Mouse (Mus musculus): ENCODE data around the gene Fcgr2b. TPM values are rescaled to one million over a fixed set of nuclear protein-coding genes. Genes with fewer than 3 reads are reported as not detected.
"Not testable (repeated sequence)": the region's sequence is repeated elsewhere in the genome, so short reads cannot be mapped to it uniquely, and the experiment has no call there.

The Fcgr2b gene
- polyA plus RNA-seq, 1 experiment from 2014 or later: 0.52 TPM

DNA sequence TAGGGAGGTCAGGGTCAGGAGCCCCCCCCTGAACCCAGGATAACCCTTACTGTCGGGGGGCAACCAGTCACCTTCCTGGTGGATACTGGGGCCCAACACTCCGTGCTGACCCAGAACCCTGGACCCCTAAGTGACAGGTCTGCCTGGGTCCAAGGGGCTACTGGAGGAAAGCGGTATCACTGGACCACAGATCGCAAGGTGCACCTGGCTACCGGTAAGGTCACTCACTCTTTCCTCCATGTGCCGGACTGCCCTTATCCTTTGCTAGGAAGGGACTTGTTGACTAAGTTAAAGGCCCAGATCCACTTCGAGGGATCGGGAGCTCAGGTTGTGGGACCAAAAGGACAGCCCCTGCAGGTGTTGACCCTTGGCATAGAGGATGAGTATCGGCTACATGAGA is 32.2 kb downstream of the Fcgr2b start:
- DNase-seq (ENCODE audit: low spot score); H3K9ac ChIP-seq (ENCODE audit: low read length); H3K27me3 ChIP-seq (replicated peaks; ENCODE audit: control insufficient read depth, insufficient read depth, low read length); H3K4me2 ChIP-seq (ENCODE audit: low read length); ATAC-seq; H3K4me1 ChIP-seq (ENCODE audit: control insufficient read depth, insufficient read depth, low read length); H3K9me3 ChIP-seq (replicated peaks; ENCODE audit: control insufficient read depth, low read length); H3K4me3 ChIP-seq (ENCODE audit: low read depth, low read length); H3K36me3 ChIP-seq (ENCODE audit: control insufficient read depth, insufficient read depth, low read length); H3K27ac ChIP-seq (ENCODE audit: low read depth, low read length): not testable (repeated sequence)
- 93% methylated on average over 9 of the region's 9 CpGs for WGBS

DNA sequence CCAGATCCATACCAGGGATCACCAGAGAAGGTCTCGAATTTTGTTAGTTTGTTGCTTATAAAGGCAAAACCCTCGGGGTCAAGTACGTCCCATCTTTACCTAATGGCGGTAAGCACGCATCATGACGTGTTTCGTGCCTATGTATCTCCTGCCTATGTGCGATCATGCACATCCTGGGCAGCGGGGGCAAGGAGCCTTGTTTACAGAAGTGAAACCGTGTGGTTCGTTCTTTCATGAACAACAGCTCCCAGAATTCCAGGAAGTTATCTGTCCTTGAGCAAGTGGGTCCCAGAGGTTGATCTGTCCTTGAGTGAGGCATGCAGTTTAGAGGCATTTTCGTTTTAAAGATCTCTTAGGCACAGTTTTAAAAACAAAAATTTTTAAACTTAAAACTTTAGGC is 37.1 kb downstream of the Fcgr2b start:
- H3K9ac ChIP-seq (ENCODE audit: low read length): no peak overlapping the region
- no peaks in the 10 kb centered on the region for H3K9me3 ChIP-seq (replicated peaks; ENCODE audit: control insufficient read depth, low read length)
- H3K4me1 ChIP-seq (ENCODE audit: control insufficient read depth, insufficient read depth, low read length): no peaks in the 10 kb centered on the region
- DNase-seq (ENCODE audit: low spot score): no peak
- 91% methylated on average over 12 of the region's 12 CpGs for WGBS
- H3K4me2 ChIP-seq (ENCODE audit: low read length): no peak overlapping the region
- ATAC-seq: no peak
- H3K27me3 ChIP-seq (replicated peaks; ENCODE audit: control insufficient read depth, insufficient read depth, low read length): no peaks in the 10 kb centered on the region
- no peak overlapping the region for H3K4me3 ChIP-seq (ENCODE audit: low read depth, low read length)
- no peak overlapping the region for H3K27ac ChIP-seq (ENCODE audit: low read depth, low read length)
- H3K36me3 ChIP-seq (ENCODE audit: control insufficient read depth, insufficient read depth, low read length): no peaks in the 10 kb centered on the region

DNA sequence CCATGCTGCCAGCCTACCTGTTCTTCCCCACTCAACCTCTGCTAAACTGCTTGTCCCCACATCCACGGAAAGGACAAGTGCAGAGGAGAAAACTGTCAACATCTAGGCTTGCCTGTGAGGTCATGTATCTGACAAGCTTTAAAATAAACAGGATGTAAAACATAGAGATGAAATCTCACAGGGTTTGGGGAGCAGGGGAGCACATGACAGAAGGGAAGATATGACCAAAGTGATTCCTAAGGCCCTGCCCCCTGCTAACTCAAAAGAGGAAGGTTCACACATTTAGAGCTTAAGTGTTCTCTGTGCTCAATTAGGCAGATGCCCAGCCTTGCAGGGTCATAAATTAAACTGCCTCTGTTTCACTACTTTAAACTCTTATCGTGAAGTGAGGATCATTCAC is 42.0 kb downstream of the Fcgr2b start:
- H3K36me3 ChIP-seq (ENCODE audit: control insufficient read depth, insufficient read depth, low read length): no peaks in the 10 kb centered on the region
- H3K4me2 ChIP-seq (ENCODE audit: low read length): no peak overlapping the region
- ATAC-seq (no peak), DNase-seq (ENCODE audit: low spot score) (no peak)
- no peaks in the 10 kb centered on the region for H3K4me1 ChIP-seq (ENCODE audit: control insufficient read depth, insufficient read depth, low read length)
- H3K4me3 ChIP-seq (ENCODE audit: low read depth, low read length): no peak overlapping the region
- 89% methylated on average over 2 of the region's 2 CpGs for WGBS
- H3K27me3 ChIP-seq (replicated peaks; ENCODE audit: control insufficient read depth, insufficient read depth, low read length): no peaks in the 10 kb centered on the region
- H3K9ac ChIP-seq (ENCODE audit: low read length): no peak overlapping the region
- no peak overlapping the region for H3K27ac ChIP-seq (ENCODE audit: low read depth, low read length)
- no peaks in the 10 kb centered on the region for H3K9me3 ChIP-seq (replicated peaks; ENCODE audit: control insufficient read depth, low read length)

DNA sequence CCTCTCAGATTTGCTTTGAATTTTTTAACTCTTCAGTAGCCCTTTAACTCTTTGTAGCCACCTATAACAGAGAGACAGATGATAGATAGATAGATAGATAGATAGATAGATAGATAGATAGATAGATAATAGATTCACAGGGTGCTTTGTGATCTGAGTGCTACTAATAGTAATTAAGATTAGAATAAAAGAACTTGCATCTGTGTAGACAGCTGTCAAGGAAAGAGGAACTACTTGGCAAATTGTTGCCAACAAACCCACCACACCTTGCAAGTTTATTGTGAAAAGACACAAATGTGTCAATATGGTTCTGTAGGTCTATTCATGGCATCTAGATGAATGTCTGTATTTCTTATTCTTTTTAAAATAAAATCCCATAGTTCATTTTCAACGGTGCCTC is 42.4 kb downstream of the Fcgr2b start:
- H3K4me3 ChIP-seq (ENCODE audit: low read depth, low read length): no peak overlapping the region
- no peak overlapping the region for H3K27ac ChIP-seq (ENCODE audit: low read depth, low read length)
- no peaks in the 10 kb centered on the region for H3K4me1 ChIP-seq (ENCODE audit: control insufficient read depth, insufficient read depth, low read length)
- no peaks in the 10 kb centered on the region for H3K27me3 ChIP-seq (replicated peaks; ENCODE audit: control insufficient read depth, insufficient read depth, low read length)
- H3K9ac ChIP-seq (ENCODE audit: low read length): no peak overlapping the region
- no peaks in the 10 kb centered on the region for H3K9me3 ChIP-seq (replicated peaks; ENCODE audit: control insufficient read depth, low read length)
- DNase-seq (ENCODE audit: low spot score) (no peak), ATAC-seq (no peak)
- H3K36me3 ChIP-seq (ENCODE audit: control insufficient read depth, insufficient read depth, low read length): no peaks in the 10 kb centered on the region
- 79% methylated on average over 1 of the region's 1 CpGs for WGBS
- H3K4me2 ChIP-seq (ENCODE audit: low read length): no peak overlapping the region

DNA sequence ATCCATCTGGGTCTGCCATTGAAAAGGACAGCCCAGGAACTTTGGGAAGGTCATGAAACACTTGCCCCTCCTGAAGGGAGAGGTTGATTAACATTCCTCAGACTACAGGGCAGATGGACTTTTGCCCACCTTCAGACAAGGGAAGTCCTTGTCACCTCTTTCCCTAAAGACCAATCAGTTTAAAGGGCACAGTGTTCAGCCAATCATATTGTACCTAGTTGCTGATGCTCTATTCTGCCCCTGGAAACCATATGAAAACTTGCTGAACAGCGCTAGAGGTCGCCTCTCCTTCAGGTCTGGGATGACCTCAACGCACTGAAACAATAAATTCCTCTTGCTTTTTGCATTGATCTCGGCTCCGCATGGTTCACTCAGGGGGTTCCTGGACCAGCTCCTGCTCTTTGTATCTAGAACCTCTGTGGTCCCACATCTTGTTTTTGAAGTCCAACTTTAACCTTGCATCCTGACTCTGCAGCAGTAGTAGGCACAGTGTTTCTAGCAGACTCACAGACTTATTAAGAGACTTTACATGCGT is 42.9 kb downstream of the Fcgr2b start:
- no peak overlapping the region for H3K9ac ChIP-seq (ENCODE audit: low read length)
- H3K4me3 ChIP-seq (ENCODE audit: low read depth, low read length): no peak overlapping the region
- no peak overlapping the region for H3K27ac ChIP-seq (ENCODE audit: low read depth, low read length)
- no peaks in the 10 kb centered on the region for H3K27me3 ChIP-seq (replicated peaks; ENCODE audit: control insufficient read depth, insufficient read depth, low read length)
- DNase-seq (ENCODE audit: low spot score) (no peak), ATAC-seq (no peak)
- no peaks in the 10 kb centered on the region for H3K9me3 ChIP-seq (replicated peaks; ENCODE audit: control insufficient read depth, low read length)
- H3K4me2 ChIP-seq (ENCODE audit: low read length): no peak overlapping the region
- H3K36me3 ChIP-seq (ENCODE audit: control insufficient read depth, insufficient read depth, low read length): no peaks in the 10 kb centered on the region
- H3K4me1 ChIP-seq (ENCODE audit: control insufficient read depth, insufficient read depth, low read length): no peaks in the 10 kb centered on the region
- 81% methylated on average over 6 of the region's 6 CpGs for WGBS

DNA sequence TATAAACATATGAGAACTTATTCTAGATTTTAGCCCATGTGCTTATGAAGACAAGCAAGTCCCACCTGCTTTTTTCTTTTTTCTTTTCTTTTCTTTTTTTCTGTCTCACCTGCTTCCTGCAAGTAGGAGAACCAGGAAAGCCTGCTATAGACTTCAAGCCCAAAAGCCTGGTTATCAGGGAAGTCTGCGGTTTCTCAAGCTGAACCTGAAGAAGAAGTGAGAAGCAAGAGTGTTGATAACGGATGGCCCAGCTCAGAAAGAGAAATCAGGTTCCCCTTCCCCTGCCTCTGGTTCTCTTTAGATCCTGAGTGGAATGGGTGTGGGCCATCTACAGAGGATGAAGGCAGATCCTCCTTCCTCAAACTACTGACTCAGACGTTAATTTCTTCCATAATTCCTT is 44.3 kb downstream of the Fcgr2b start:
- DNase-seq (ENCODE audit: low spot score) (no peak), ATAC-seq (no peak)
- no peak overlapping the region for H3K4me3 ChIP-seq (ENCODE audit: low read depth, low read length)
- H3K9me3 ChIP-seq (replicated peaks; ENCODE audit: control insufficient read depth, low read length): no peaks in the 10 kb centered on the region
- no peak overlapping the region for H3K27ac ChIP-seq (ENCODE audit: low read depth, low read length)
- H3K4me1 ChIP-seq (ENCODE audit: control insufficient read depth, insufficient read depth, low read length): no peaks in the 10 kb centered on the region
- H3K36me3 ChIP-seq (ENCODE audit: control insufficient read depth, insufficient read depth, low read length): no peaks in the 10 kb centered on the region
- no peaks in the 10 kb centered on the region for H3K27me3 ChIP-seq (replicated peaks; ENCODE audit: control insufficient read depth, insufficient read depth, low read length)
- no peak overlapping the region for H3K9ac ChIP-seq (ENCODE audit: low read length)
- WGBS: 83% methylated on average over 3 of the region's 3 CpGs
- no peak overlapping the region for H3K4me2 ChIP-seq (ENCODE audit: low read length)

DNA sequence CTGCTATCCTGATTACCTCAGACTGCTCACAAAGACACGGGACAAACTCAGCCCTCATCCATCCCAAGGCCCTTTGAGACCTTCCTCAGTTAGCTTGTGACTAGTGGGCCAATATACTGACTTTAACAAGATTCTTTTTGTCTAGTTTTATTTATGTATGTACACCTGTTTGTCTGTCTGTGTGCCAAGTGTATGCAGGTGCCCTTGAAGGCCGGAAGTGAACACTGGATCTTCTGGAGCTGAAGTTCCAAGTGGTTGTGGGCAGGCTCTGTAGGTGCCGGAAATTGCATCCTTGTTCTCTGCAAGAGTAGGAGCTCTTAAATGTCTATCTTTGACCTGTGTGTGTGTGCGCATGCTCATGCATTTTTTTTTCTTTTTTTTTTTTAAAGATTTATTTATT is 47.1 kb downstream of the Fcgr2b start:
- H3K36me3 ChIP-seq (ENCODE audit: control insufficient read depth, insufficient read depth, low read length): no peaks in the 10 kb centered on the region
- H3K27ac ChIP-seq (ENCODE audit: low read depth, low read length): no peak overlapping the region
- no peaks in the 10 kb centered on the region for H3K9me3 ChIP-seq (replicated peaks; ENCODE audit: control insufficient read depth, low read length)
- no peak for DNase-seq (ENCODE audit: low spot score)
- H3K9ac ChIP-seq (ENCODE audit: low read length): no peak overlapping the region
- no peaks in the 10 kb centered on the region for H3K4me1 ChIP-seq (ENCODE audit: control insufficient read depth, insufficient read depth, low read length)
- H3K4me2 ChIP-seq (ENCODE audit: low read length): no peak overlapping the region
- no peaks in the 10 kb centered on the region for H3K27me3 ChIP-seq (replicated peaks; ENCODE audit: control insufficient read depth, insufficient read depth, low read length)
- ATAC-seq: no peak
- 86% methylated on average over 4 of the region's 4 CpGs for WGBS
- no peak overlapping the region for H3K4me3 ChIP-seq (ENCODE audit: low read depth, low read length)

DNA sequence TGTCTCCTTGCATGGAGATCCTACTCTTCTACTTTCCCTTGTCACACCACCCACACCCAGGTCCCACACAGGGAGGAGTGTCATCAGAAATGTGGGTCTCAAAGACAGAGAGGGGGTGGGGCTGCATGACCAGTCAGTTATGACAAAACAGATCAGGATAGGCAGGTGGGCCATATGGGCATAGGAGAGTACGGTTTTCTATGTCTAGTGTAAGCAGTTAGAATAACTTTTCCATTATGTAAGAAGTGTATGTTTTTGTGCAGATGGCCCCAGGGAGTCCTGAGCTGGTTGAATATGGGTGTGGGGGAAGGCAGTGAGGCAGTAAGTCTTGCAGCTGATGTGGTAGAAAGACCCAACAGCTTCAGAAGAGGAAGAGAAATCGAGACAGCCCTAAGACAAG is 47.9 kb downstream of the Fcgr2b start:
- ATAC-seq: no peak
- no peak overlapping the region for H3K9ac ChIP-seq (ENCODE audit: low read length)
- H3K36me3 ChIP-seq (ENCODE audit: control insufficient read depth, insufficient read depth, low read length): no peaks in the 10 kb centered on the region
- no peak overlapping the region for H3K4me3 ChIP-seq (ENCODE audit: low read depth, low read length)
- H3K27ac ChIP-seq (ENCODE audit: low read depth, low read length): no peak overlapping the region
- H3K9me3 ChIP-seq (replicated peaks; ENCODE audit: control insufficient read depth, low read length): no peaks in the 10 kb centered on the region
- no peaks in the 10 kb centered on the region for H3K27me3 ChIP-seq (replicated peaks; ENCODE audit: control insufficient read depth, insufficient read depth, low read length)
- no peaks in the 10 kb centered on the region for H3K4me1 ChIP-seq (ENCODE audit: control insufficient read depth, insufficient read depth, low read length)
- H3K4me2 ChIP-seq (ENCODE audit: low read length): no peak overlapping the region
- WGBS: 80% methylated on average over 2 of the region's 2 CpGs
- no peak for DNase-seq (ENCODE audit: low spot score)

DNA sequence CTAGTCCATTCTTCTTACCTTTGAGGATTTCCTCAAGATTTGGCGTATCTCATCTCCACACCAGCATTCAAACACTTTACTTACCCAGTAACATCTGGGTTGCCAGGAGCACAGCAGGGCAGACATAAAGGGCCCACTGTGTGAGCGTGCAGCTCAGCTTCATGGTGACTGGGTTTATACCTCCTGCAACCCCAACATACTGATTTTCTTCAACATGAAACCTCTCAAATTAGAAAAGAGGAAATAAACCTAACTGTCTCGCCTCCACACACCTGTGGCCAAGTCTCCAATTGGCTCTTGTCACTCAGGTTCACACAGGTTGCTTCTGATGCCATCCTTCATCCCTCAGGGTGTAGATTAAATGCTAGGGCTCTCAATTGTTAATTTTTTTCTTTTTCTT is 49.0 kb downstream of the Fcgr2b start, which contains the start of gene Fcrla:
Fcrla (minus strand) TSS at position 206 of the 400 bp plus-strand sequence.
- Histone ChIP-seq H3K27me3 (replicated peaks; ENCODE audit: control insufficient read depth, insufficient read depth, low read length) (no peaks in the 10 kb centered on the region), H3K4me3 (ENCODE audit: low read depth, low read length) (no peak within 1 kb of the TSS), H3K4me1 (ENCODE audit: control insufficient read depth, insufficient read depth, low read length) (no peaks in the 10 kb centered on the region), H3K4me2 (ENCODE audit: low read length) (no peak within 1 kb of the TSS), H3K9me3 (replicated peaks; ENCODE audit: control insufficient read depth, low read length) (no peaks in the 10 kb centered on the region), H3K27ac (ENCODE audit: low read depth, low read length) (no peak within 1 kb of the TSS), H3K9ac (ENCODE audit: low read length) (no peak within 1 kb of the TSS), H3K36me3 (ENCODE audit: control insufficient read depth, insufficient read depth, low read length) (no peaks in the 10 kb centered on the region)
- DNase-seq (ENCODE audit: low spot score) (no peak), ATAC-seq (no peak)
- WGBS: 79% methylated on average over 3 of the region's 3 CpGs

Measured in forebrain, embryonic 14.5 days (tissue).